Mouse (Mus musculus) neutrophil, adult 5-6 weeks (primary cell): Measurements from ENCODE around the gene Fyb. TPM values are rescaled to one million over a fixed set of nuclear protein-coding genes. Genes with fewer than 3 reads are reported as not detected.
A peak's percentile ranks its signal among the peaks of the same experiment; 100 is the strongest.
"Not testable (repeated sequence)": the region's sequence is repeated elsewhere in the genome, so short reads cannot be mapped to it uniquely, and the experiment has no call there.

ENCODE experiments used
- ATAC-seq: fragments of 151-379, 151-347 bp; 2 replicates; pipeline ENCODE4 v1.8.0; 2017; ENCODE audit warnings: mild to moderate bottlenecking, moderate TSS enrichment; ENCODE audit not compliant: insufficient number of reproducible peaks, poor library complexity, low FRiP score, severe bottlenecking; ENCODE audit errors: extremely low read depth
- total RNA-seq: library from RNA; stranded (forward); fragments of 200-1000 nt; gene quantifications from 2 replicates; pipeline ENCODE4 v1.2.3, GENCODE M21; 2017

Gene Fyb
- total RNA-seq, 1 experiment from 2014 or later = 407 TPM

DNA sequence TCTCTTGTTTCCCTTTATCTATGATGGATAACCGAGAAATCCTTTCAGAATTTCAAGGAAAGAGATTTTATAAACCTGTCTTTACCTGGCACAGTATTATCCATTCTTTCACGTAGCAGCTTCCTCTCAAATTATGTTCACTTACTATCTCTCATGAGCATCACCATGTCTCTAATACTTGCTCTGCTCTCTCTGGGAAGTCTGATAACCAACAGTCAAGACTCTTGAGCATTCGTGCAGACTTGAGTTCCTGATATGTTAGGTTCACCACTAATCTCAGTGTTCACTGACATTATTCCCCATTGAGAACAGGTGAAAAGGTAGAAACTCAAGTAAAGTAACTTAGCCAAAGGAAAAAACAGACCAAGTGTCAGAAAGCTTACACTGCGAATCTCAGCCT is 34.9 kb downstream of the Fyb start:
- ATAC-seq = no peak

DNA sequence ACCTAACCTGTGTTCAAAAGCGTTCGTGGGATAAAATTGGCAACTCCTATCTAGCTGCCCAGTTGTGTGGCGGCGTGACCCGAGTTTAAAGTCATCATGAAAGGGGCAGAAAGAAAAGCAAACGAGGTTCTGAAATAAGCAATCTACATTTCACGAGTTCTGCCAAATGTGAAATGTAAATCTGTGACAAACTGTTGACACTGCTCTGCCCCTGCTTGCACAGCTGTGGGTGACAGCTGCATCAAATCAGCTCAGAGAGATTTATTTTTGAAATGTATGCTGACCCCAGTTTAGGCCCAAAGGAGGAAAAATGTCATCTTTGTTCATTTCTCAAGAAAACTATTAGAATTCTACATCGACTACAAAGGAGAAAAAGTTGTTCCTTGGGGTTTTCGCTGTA is 36.5 kb downstream of the Fyb start:
- no peak for ATAC-seq

DNA sequence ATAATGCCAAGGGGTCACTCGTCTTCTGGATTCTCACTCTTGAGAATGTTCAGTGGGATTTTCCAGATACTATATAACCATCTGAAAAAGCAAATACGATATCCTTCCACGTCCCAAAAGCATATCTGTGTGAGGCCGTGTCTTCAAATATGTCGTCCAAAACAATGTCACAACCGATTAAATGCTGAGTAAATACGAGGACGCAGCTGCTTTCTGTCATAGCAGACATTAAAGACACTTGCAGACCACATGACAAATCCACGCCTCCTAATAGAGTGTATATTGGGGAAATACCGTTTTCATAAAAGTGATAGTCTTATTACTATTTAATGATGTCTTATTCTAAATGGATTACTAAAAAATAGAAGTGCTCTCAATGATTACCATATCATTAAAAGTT is 38.0 kb downstream of the Fyb start:
- ATAC-seq = no peak

DNA sequence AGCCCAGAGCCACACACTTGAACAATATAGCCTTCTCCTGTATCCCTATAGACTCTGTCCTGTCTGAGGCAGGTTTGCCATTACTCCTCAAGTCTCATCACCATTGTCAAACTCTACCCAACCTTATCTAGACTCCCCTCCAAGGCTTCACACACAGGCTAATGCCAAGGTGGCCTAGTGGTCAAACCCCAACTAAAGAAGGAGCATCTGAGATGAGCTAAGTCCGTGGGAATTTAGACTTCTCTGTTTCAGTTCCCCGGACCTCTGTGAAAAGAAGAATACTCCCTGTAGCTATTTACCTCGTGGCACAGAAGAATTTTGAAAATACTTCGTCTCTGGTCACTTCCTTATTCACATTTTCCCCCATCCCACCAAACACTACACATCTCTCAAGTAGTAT is 39.5 kb downstream of the Fyb start:
- no peak for ATAC-seq

DNA sequence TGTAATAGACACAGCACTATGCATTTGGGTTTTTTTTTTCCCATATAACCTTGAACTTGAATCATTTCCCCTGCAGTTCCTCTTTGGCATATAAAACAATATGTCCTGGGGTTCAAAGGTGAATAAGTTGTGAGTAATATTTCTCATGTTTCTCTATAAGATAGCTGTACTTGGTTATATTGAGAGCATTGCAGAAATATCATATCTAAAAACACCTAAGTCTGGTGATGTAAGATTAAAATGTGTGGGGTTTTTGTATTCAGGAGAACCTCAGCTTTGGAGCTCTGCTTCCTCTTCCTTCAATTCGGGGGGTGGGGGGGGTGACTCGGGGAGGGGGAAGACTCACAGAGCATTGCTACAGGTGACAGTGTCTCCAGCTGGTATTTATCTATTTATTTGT is 40.0 kb downstream of the Fyb start:
- no peak for ATAC-seq

DNA sequence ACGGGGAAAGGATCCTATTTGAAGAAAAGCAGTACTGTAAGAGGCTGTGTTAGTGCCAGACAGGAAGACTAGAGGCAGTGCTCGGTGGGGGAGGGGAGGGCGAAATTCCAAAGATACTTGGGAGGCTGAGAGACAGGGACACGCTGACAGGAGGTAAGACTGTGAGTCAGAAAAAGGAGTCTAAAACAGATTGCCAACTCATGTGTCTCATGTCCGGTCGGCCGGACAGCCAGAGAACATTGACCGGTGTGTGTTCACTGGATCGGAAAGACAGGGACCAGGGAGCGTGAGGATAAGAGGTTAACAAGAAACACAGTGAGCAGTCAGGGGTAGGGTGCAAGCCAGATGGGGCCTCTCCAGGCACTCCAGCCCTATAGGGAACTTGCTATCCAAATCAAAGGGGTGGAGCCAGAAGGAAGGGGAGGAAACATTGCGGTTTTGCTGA is 42.3 kb downstream of the Fyb start:
- ATAC-seq = no peak; the same call in 1 of the 2 replicates

DNA sequence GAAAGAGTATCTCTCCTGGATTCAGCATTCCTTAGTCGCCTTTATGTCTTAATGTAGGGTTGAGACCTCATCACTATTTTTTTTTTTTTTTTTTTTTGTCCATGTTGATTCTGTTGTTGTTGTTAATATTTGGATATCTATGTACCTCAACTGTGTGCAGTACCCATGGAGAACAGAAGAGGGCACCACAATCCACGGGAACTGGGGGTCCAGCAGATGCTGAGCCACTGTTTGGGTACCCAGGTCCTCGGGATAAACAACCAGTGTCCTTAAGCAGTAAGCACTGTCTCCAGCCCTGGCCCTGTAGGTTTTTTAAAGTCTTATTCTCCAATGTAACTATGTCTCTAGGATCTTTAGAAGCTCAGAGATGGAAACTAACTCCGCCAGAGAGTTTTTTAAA is 43.2 kb downstream of the Fyb start:
- ATAC-seq = no peak

DNA sequence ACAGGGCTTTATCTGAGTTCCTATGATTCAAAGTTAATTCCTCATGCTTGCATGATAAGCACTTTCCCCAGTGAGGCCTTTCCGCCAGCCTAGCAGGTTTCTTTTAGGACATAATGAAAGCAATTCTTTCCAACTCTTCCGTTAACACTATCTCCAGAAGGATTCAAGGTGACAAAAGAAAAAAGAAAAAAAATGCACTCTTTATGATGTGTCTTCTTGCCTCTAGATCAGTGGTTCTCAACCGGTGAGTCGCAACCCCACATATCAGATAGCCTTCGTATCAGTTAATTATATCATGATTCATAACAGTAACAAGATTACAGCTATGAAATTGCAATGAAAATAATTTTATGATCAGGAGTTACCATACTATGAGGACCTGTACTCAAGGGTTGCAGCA is 45.3 kb downstream of the Fyb start:
- ATAC-seq = no peak

DNA sequence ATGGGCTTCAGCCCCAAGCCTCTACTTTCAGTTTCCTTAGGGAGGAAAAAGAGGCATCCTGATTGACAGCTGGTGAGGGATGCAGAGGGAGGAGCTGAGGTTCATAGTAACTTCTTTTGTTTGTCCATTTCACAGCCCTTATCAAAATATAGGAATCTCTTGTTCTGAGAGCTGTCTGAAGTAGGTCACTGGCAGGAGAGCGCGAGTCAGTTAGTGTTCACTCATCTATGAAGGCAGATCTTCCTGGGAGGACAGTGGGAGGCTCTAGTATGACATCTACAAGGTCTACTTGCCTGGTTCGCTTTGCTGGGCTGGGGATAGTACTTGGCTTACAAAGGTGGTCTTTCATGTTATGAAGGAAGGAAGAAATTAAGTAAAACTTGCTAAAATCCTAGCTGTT is 46.0 kb downstream of the Fyb start:
- ATAC-seq = no peak

DNA sequence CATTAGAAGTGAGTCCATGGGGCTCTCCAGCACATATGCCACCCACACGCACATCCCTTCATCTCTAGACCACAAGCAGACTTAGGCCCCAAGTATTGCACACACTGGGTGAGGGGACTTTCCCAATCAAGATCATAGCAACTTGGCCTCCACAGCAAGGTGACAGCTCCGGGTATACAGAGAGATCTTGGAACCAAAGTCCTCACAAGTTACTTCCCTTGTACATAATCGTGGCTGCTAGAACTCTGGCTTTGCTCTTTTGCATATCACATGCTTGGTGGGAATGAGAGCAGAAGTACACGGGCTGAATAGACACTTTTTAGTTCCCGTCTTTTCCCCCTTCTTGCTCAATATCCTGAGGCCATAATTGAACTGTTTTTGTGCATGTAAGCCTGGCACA is 46.4 kb downstream of the Fyb start:
- peak; percentile 59 for ATAC-seq

DNA sequence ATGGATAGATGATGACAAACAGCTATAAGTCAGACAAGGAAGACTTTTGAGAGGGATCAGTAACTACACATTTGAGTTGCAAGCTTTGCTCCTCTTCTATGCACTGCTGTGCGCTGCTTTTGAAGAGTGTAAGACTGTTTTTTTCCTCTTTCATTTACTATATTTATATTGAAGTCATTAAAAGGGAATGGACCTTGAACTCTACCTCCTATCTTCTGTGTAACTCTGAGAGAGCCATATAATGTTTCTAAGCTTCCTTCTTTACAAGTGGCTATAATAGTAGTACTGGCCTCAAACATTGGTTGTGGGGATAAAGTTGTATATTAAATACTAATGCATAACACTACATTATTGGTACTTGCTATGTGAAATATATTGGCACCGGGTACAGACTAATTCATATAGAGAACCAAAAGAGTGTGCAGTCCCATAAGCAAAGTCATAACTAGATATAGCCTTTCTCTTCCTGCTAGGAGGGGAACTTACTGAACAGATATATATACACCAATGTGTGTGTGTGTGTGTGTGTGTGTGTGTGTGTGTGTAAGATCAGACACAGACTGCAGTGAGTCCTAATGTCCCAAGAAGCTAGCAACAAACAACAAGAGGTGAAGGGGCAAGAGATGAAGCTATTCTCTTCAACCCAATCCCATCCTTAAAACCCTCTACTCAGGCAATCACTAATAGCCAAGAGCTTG is 47.7 kb downstream of the Fyb start:
- ATAC-seq = no peak

DNA sequence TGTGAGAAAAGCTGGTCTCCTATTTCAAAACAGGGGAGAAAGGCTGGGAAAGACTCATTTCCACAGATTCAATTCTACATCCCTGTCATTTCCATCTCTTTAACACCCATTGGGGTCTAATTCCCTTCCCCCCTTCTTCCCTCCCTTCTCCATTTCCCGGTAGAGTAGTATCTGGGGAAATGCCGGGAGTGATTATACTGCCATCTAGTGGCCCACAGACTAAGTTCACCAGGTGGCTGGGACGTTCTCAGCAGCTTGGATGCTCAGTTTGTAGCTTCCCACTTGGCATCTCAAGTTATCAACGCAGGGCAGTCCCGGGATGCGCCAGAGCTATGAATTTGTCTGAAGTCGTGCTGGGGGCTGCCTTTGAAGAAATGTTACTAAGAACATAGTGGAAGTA is 48.2 kb downstream of the Fyb start:
- ATAC-seq = peak; percentile 60

DNA sequence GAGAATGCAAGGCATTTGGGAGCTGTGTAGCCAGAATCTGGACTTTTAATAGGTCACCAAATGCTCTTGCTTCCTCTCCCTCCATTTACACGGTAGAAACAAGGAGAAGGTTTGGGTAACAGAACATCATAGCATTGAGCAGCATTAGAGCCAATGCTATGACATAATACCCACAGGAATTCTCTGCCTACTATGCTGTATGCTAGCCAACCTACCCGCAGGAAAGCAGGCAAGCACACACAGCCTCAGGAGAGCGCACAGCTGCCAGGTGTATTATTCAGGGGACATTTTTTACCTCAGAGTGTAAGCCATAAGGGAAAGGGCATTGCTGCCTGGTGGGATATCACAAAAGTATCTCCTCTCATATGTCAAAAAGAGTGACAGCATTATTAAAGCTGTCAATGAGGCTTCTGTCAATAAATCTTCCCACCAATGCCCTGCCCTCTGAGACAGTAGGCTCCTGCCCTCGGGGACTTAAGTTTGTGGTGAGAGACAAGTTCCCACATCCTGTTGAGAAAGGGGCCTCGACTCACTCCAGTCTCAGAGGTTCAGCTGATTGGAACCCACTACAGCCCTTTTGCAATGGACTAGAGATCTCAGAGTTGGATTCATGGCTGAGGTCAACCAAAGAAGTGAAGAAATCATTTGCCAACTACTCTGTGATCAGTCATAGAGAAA is 51.8 kb downstream of the Fyb start:
- ATAC-seq = 0 out of 2 replicates have a peak, but pooled peaks have one; percentile 40

DNA sequence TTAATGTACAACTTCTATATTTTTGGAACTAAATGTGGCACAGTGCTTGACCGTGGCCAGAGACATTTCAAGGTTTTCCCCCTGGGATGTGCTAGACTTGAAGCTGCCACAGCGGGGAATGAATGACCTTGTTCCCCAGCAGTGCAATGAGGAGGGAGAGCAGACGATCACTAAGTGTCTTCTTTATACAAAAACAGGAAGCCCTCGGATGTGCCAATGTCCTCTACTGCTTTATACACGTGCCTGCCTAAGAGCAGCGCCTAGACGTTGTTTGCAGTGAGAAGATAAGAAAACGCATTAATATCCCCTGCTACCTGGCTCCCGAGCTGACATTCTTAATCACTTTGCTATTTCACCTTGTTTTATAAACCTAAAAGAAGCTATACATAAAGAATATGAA is 55.3 kb downstream of the Fyb start:
- 0 out of 2 replicates have a peak, but pooled peaks have one; percentile 47 for ATAC-seq

DNA sequence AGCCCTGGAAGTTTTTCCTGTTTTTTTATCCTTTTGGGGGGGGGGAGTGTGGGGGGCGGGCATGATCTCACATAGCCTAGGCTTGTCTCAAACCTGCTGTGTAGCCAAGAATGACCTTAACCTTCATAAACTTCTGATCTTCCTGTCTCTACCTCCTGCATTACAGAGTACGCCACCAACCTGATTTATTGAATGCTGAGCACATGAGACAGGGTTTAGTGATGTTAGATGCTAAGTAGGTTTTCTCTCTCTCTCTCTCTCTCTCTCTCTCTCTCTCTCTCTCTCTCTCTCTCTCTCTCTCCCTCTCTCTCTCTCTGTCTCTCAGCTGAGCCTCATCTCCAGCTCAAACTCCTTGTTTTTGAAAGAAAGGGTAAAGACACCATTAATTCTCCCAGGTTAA is 56.0 kb downstream of the Fyb start:
- ATAC-seq = no peak

DNA sequence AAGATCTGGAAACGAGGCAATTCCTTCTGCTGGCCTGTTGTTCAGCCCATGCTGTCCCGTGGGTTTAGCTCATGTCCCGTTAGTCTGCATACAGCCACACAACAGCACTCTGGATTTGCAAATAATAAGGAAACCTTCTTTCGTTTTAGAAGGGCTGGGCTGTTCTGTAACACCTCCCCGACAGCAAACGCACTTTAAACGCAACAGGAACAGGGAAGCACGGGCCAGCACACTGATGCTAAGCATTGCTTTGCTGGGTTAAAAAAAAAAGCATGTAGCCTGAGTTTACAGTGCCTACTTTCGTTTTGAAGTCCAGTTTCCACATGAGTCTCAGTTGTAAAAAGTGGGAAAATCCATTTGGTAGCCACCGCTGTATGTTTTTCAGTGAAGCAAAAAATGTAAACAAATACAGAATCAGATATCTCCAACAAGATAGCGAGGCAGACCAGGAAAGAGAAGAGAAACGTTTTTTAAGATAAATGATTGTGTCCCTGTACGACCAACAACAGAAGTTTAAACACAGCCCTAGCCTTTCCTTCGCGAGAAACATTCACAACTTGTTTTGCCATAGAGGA is 56.6 kb downstream of the Fyb start:
- no peak for ATAC-seq

DNA sequence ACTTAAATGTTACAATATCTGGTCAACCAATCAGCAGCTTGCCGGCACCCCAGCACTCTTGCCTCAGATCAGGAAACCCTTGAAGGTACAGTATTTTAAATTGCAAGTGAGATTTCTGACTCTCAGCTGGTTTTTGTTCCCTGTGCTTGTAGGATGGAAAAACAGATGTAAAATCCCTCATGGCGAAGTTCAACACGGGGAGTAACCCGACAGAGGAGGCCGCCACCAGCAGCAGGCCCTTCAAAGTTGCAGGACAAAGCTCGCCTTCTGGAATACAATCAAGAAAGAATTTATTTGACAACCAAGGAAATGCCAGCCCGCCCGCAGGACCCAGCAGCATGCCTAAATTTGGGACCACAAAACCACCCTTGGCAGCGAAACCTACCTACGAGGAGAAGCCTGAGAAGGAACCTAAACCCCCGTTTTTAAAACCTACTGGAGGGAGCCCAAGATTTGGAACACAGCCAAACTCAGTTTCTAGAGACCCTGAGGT is 57.2 kb downstream of the Fyb start:
- ATAC-seq = peak; percentile 66

DNA sequence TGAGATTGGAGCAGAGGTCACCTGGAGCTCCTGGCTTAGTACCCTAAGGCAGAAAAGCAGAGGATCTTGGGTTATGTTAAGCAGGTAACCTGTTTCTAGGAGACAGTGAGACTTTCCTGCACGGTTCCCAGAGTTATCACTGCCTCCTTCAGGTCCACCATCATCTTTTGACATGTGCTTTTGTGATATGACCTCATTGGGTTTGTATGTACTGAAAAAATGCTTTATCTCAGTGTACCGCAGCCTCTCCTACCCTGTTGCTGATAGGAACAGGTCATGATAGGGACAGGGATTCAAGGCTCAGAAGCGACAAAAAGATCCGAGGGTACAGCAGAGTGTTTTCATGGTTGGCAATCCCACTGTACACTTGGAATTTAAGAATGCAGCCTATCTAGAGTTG is 62.0 kb downstream of the Fyb start:
- no peak for ATAC-seq

DNA sequence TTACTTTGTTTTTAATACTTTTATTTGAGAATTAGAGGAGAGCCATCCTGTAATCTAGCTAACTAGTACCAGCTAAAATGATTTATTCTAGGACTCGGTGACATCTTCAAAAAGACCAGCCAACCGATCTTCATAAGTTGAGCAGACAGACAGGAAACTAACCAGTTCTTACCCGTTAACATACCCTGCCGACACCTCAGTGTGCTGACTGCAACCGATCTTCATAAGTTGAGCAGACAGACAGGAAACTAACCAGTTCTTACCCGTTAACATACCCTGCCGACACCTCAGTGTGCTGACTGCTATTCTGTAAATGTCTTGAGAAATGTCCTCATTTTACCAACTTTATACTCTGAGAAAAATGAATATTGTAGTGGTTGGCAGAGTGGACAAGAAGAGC is 63.7 kb downstream of the Fyb start:
- ATAC-seq = not testable (repeated sequence)

DNA sequence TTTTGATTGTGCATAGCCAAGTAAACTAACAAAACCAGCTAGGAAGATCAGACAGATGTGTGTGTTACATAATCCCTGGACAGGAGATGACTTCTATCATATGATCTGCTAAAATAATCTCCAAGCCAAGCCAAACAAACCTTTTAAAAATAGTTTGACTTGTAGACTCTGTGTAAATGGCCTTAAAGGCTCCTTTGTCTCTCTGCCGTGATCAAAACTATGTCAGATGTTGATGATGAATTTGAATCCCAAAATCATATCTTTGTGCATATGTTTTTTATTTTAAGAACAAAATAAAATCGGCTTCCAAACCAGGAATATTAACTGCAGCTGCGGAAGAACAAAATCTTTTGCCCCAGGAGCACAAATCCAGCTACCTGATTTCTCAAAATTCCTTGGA is 64.9 kb downstream of the Fyb start:
- no peak for ATAC-seq
